Mouse (Mus musculus): Measurements from ENCODE around the gene Lyrm4. TPM values are rescaled to one million over a fixed set of nuclear protein-coding genes. Genes with fewer than 3 reads are reported as not detected.

Gene Lyrm4
- polyA plus RNA-seq, 1 experiment from 2014 or later: 16.9 TPM

GRCm38 (mm10) chr13:35967690-35968089 is 149.6 kb downstream of the Lyrm4 start:
- no peaks in the 10 kb centered on the region for H3K36me3 ChIP-seq (ENCODE audit: control insufficient read depth, insufficient read depth)
- ATAC-seq (ENCODE audit: low read depth): no peak
- H3K27me3 ChIP-seq (ENCODE audit: control insufficient read depth, insufficient read depth, low read depth, low read length): peaks cover 36% of the 10 kb centered on the region
- 9% methylated on average over 15 of the region's 15 CpGs for WGBS (ENCODE audit: insufficient replicate concordance)
- H3K4me2 ChIP-seq (ENCODE audit: low read depth, low read length): peak overlapping the region; percentile 66
- H3K9me3 ChIP-seq (replicated peaks; ENCODE audit: control insufficient read depth, low read length): no peaks in the 10 kb centered on the region
- peak overlapping the region; percentile 40 for H3K4me3 ChIP-seq (ENCODE audit: low read depth, low read length)
- H3K9ac ChIP-seq (ENCODE audit: low read depth, low read length): no peak overlapping the region
- no peak overlapping the region for H3K27ac ChIP-seq (ENCODE audit: low read length)
- H3K4me1 ChIP-seq (ENCODE audit: control insufficient read depth, low read depth, low read length): no peaks in the 10 kb centered on the region; the same call in 1 of the 2 replicates

- H3K27ac ChIP-seq (ENCODE audit: low read length): peak overlapping the region; percentile 65
- WGBS (ENCODE audit: insufficient replicate concordance): 54% methylated on average over 4 of the region's 4 CpGs
- ATAC-seq (ENCODE audit: low read depth): peak; percentile 73
- H3K27me3 ChIP-seq (ENCODE audit: control insufficient read depth, insufficient read depth, low read depth, low read length): peaks cover 20% of the 10 kb centered on the region
- H3K9ac ChIP-seq (ENCODE audit: low read depth, low read length): no peak overlapping the region
- H3K9me3 ChIP-seq (replicated peaks; ENCODE audit: control insufficient read depth, low read length): no peaks in the 10 kb centered on the region
- H3K4me2 ChIP-seq (ENCODE audit: low read depth, low read length): no peak overlapping the region
- no peak overlapping the region for H3K4me3 ChIP-seq (ENCODE audit: low read depth, low read length)
- no peaks in the 10 kb centered on the region; the same call in 1 of the 2 replicates for H3K4me1 ChIP-seq (ENCODE audit: control insufficient read depth, low read depth, low read length)
- H3K36me3 ChIP-seq (ENCODE audit: control insufficient read depth, insufficient read depth): no peaks in the 10 kb centered on the region
Observed at GRCm38 (mm10) chr13:35963583-35963982, 153.7 kb downstream of the Lyrm4 start.

- Histone ChIP-seq H3K27me3 (ENCODE audit: control insufficient read depth, insufficient read depth, low read depth, low read length) (no peaks in the 10 kb centered on the region), H3K4me1 (ENCODE audit: control insufficient read depth, low read depth, low read length) (no peaks in the 10 kb centered on the region), H3K9ac (ENCODE audit: low read depth, low read length) (no peak overlapping the region), H3K36me3 (ENCODE audit: control insufficient read depth, insufficient read depth) (no peaks in the 10 kb centered on the region), H3K9me3 (replicated peaks; ENCODE audit: control insufficient read depth, low read length) (no peaks in the 10 kb centered on the region), H3K4me2 (ENCODE audit: low read depth, low read length) (no peak overlapping the region), H3K27ac (ENCODE audit: low read length) (peak overlapping the region; percentile 69), H3K4me3 (ENCODE audit: low read depth, low read length) (no peak overlapping the region)
- 52% methylated on average over 12 of the region's 12 CpGs for WGBS (ENCODE audit: insufficient replicate concordance)
- peak; percentile 85 for ATAC-seq (ENCODE audit: low read depth)
Observed at GRCm38 (mm10) chr13:35959391-35960067, 157.8 kb downstream of the Lyrm4 start.

GRCm38 (mm10) chr13:35958539-35958938 is 158.8 kb downstream of the Lyrm4 start, which contains the start of gene Ppp1r3g:
Gene Ppp1r3g (plus strand): TSS chr13:35958839.
- ATAC-seq (ENCODE audit: low read depth): no peak
- no peak within 1 kb of the TSS for H3K9ac ChIP-seq (ENCODE audit: low read depth, low read length)
- no peaks in the 10 kb centered on the region for H3K9me3 ChIP-seq (replicated peaks; ENCODE audit: control insufficient read depth, low read length)
- no peaks in the 10 kb centered on the region for H3K4me1 ChIP-seq (ENCODE audit: control insufficient read depth, low read depth, low read length)
- no peak within 1 kb of the TSS for H3K4me2 ChIP-seq (ENCODE audit: low read depth, low read length)
- peak within 1 kb of the TSS; percentile 69; the same call in 1 of the 2 replicates for H3K27ac ChIP-seq (ENCODE audit: low read length)
- H3K4me3 ChIP-seq (ENCODE audit: low read depth, low read length): no peak within 1 kb of the TSS
- WGBS (ENCODE audit: insufficient replicate concordance): 85% methylated on average over 1 of the region's 1 CpGs
- no peaks in the 10 kb centered on the region for H3K27me3 ChIP-seq (ENCODE audit: control insufficient read depth, insufficient read depth, low read depth, low read length)
- H3K36me3 ChIP-seq (ENCODE audit: control insufficient read depth, insufficient read depth): no peaks in the 10 kb centered on the region

- H3K4me2 ChIP-seq (ENCODE audit: low read depth, low read length): no peak overlapping the region
- H3K4me3 ChIP-seq (ENCODE audit: low read depth, low read length): no peak overlapping the region
- no peak for ATAC-seq (ENCODE audit: low read depth)
- H3K4me1 ChIP-seq (ENCODE audit: control insufficient read depth, low read depth, low read length): no peaks in the 10 kb centered on the region
- WGBS (ENCODE audit: insufficient replicate concordance): 40% methylated on average over 17 of the region's 17 CpGs
- no peaks in the 10 kb centered on the region for H3K9me3 ChIP-seq (replicated peaks; ENCODE audit: control insufficient read depth, low read length)
- no peaks in the 10 kb centered on the region for H3K36me3 ChIP-seq (ENCODE audit: control insufficient read depth, insufficient read depth)
- no peak overlapping the region for H3K27ac ChIP-seq (ENCODE audit: low read length)
- no peak overlapping the region for H3K9ac ChIP-seq (ENCODE audit: low read depth, low read length)
- H3K27me3 ChIP-seq (ENCODE audit: control insufficient read depth, insufficient read depth, low read depth, low read length): no peaks in the 10 kb centered on the region
Observed at GRCm38 (mm10) chr13:35949814-35950455, 167.4 kb downstream of the Lyrm4 start.

- no peaks in the 10 kb centered on the region for H3K9me3 ChIP-seq (replicated peaks; ENCODE audit: control insufficient read depth, low read length)
- H3K4me3 ChIP-seq (ENCODE audit: low read depth, low read length): no peak overlapping the region
- 20% methylated on average over 14 of the region's 14 CpGs for WGBS (ENCODE audit: insufficient replicate concordance)
- no peak overlapping the region for H3K27ac ChIP-seq (ENCODE audit: low read length)
- H3K36me3 ChIP-seq (ENCODE audit: control insufficient read depth, insufficient read depth): no peaks in the 10 kb centered on the region
- no peak for ATAC-seq (ENCODE audit: low read depth)
- H3K4me1 ChIP-seq (ENCODE audit: control insufficient read depth, low read depth, low read length): no peaks in the 10 kb centered on the region
- H3K27me3 ChIP-seq (ENCODE audit: control insufficient read depth, insufficient read depth, low read depth, low read length): no peaks in the 10 kb centered on the region
- no peak overlapping the region for H3K9ac ChIP-seq (ENCODE audit: low read depth, low read length)
- H3K4me2 ChIP-seq (ENCODE audit: low read depth, low read length): no peak overlapping the region
Observed at GRCm38 (mm10) chr13:35947354-35948000, 169.8 kb downstream of the Lyrm4 start.

GRCm38 (mm10) chr13:35946659-35947353 is 170.5 kb downstream of the Lyrm4 start:
- Histone ChIP-seq H3K27me3 (ENCODE audit: control insufficient read depth, insufficient read depth, low read depth, low read length) (no peaks in the 10 kb centered on the region), H3K4me2 (ENCODE audit: low read depth, low read length) (no peak overlapping the region), H3K9ac (ENCODE audit: low read depth, low read length) (no peak overlapping the region), H3K9me3 (replicated peaks; ENCODE audit: control insufficient read depth, low read length) (no peaks in the 10 kb centered on the region), H3K4me1 (ENCODE audit: control insufficient read depth, low read depth, low read length) (no peaks in the 10 kb centered on the region), H3K4me3 (ENCODE audit: low read depth, low read length) (no peak overlapping the region), H3K27ac (ENCODE audit: low read length) (no peak overlapping the region), H3K36me3 (ENCODE audit: control insufficient read depth, insufficient read depth) (no peaks in the 10 kb centered on the region)
- ATAC-seq (ENCODE audit: low read depth): no peak
- WGBS (ENCODE audit: insufficient replicate concordance): 56% methylated on average over 20 of the region's 20 CpGs

- WGBS (ENCODE audit: insufficient replicate concordance): 31% methylated on average over 5 of the region's 5 CpGs
- ATAC-seq (ENCODE audit: low read depth): no peak
- H3K27ac ChIP-seq (ENCODE audit: low read length): no peak overlapping the region
- no peak overlapping the region for H3K4me3 ChIP-seq (ENCODE audit: low read depth, low read length)
- H3K36me3 ChIP-seq (ENCODE audit: control insufficient read depth, insufficient read depth): no peaks in the 10 kb centered on the region
- no peaks in the 10 kb centered on the region for H3K27me3 ChIP-seq (ENCODE audit: control insufficient read depth, insufficient read depth, low read depth, low read length)
- H3K4me2 ChIP-seq (ENCODE audit: low read depth, low read length): no peak overlapping the region
- no peak overlapping the region for H3K9ac ChIP-seq (ENCODE audit: low read depth, low read length)
- H3K4me1 ChIP-seq (ENCODE audit: control insufficient read depth, low read depth, low read length): no peaks in the 10 kb centered on the region
- H3K9me3 ChIP-seq (replicated peaks; ENCODE audit: control insufficient read depth, low read length): no peaks in the 10 kb centered on the region
Observed at GRCm38 (mm10) chr13:35940934-35941333, 176.4 kb downstream of the Lyrm4 start.
